Mouse (Mus musculus): ENCODE measurements around the gene Itpripl1. TPM values are rescaled to one million over a fixed set of nuclear protein-coding genes. Genes with fewer than 3 reads are reported as not detected.
"Not testable (repeated sequence)": the region's sequence is repeated elsewhere in the genome, so short reads cannot be mapped to it uniquely, and the experiment has no call there.

Itpripl1 gene
- total RNA-seq (2021), result 10 to 100 TPM; 16.4 to 21.3 TPM
- long read RNA-seq, experiment 1, partial matches to known transcripts, result 0 of 1 reads
- long read RNA-seq, experiment 1, other reads (novel, unspliced or antisense), result 1 of 1 reads
- long read RNA-seq, experiment 2, partial matches to known transcripts, result 1 of 2 reads
- long read RNA-seq, experiment 2, other reads (novel, unspliced or antisense), result 0 of 2 reads

DNA sequence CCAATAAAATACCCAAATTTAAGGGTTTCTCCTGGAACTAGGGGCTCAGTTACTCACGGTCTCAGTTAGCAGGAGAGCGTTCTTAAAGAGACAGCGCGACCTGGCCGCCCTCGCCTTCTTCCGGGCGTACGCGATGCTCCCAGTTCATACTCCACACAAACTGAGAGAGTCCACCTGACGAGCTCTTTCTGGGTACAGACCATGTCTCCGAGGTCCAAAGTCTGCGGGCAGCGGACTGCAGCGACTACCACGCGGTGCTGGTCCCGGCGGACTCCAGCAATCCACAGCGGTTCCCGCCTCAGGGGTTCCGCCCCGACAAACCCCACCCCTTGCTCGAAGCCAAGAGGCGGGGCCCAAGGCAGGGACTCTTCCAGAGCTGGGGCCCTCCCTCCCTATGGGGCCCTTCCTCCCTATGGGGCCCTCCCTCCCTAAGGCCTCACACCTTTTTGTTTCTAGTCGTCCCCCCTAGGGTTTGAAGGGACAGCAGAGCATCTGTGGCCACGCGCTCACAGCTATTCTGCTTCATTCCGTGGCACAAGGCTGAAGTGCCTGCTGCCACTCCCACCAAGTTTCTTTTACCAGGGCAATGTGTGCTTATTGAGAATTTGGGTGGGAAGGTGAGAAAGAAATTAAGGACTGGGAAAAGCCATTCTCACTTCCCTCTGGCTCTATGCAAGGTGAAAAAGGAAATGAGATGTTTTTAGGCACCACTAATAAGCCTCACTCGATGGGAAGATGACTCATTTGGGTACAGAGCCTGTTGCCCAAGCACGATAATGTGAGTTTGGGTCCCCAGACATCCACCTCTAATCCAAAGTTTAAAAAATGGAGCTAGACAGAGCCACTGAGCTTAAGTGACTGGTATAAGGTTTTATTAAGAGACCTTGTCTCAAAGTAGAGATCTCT, at the start of gene Itpripl1:
Itpripl1 (minus strand) TSS at position 285 of the 906 bp plus-strand sequence.
- intact Hi-C loops (cut with DNase I), result loop anchor here (5.0 kb wide), 1 partner anchor 71 kb away; the partner anchor contains the start of gene Blvra

GRCm38 (mm10) chr2:127189574-127189973, 46.3 kb upstream of the Itpripl1 start:
- intact Hi-C loops (cut with DNase I), result no loop called here
- DNase-seq, result no peak

More for the DNA sequence above, at the start of gene Itpripl1:
- DNase-seq, result peak; percentile 87 to 88

DNA sequence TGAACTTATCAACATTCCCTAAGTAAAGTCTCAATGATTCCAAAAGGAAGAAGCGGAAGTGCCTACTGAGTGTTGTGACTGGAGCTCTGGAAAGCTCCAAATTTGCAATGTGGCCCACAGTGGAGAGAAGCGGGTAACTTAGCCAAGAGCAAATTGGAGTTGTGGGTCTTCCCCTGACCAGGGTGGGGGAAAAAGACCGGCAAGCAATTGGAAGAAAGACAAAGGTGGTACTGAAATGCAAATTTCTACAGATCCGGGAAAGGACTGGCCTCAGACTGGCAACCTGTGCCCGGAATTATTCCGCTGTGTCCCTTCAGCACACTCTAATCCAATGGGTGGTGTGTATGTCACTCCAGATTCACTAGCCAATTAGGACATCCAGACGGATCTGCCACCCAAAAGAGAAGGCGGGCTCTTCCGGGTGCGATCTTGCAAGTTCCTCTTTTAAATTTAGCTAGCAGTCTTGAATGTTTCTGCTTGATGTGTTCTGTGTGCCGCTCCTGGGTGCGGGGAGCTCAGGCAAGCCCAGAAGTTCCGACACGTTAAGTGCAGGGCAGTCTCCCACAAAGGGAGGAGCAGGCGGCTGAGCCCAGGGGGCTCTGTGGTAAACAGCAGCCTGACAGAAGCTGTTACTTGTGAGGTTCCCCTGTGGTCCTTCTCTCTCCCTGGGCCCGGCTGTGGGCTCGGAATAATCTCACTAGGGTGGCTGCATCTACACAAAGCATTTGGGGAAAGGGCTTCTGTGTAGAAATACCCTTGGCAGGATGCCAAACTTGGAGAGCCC, 39.5 kb upstream of the Itpripl1 start:
- peak; percentile 73 to 81 for DNase-seq
- intact Hi-C loops (cut with DNase I), result no loop called here

DNA sequence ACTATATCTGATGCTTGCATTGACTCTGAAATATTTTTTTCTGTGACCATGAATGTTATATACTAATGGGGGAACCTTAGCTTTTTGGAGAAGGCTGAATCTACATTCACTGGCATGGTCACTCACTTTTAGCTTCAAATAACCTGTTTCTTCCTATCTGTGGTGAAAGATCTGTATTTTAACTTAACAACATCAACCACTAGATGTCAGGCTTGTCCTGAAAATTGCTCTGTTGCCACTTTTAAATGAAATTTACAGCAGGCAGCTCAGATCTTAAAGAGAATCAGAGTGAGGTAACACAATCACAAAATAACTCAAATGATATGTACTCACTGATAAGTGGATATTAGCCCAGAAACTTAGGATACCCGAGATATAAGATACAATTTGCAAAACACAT, 23.0 kb upstream of the Itpripl1 start:
- DNase-seq, result peak in 1 of 2 experiments; percentile 45
- intact Hi-C loops (cut with DNase I), result loop anchor here (2.0 to 5.0 kb wide), 2 partner anchors 39 to 176 kb away; no protein-coding TSS in a partner anchor

- intact Hi-C loops (cut with DNase I), result loop anchor here (2.0 to 5.0 kb wide), 2 partner anchors 39 to 177 kb away; no protein-coding TSS in a partner anchor
- DNase-seq, result no peak
These were observed 22.4 kb upstream of the Itpripl1 start for GRCm38 (mm10) chr2:127165675-127166074.

DNA sequence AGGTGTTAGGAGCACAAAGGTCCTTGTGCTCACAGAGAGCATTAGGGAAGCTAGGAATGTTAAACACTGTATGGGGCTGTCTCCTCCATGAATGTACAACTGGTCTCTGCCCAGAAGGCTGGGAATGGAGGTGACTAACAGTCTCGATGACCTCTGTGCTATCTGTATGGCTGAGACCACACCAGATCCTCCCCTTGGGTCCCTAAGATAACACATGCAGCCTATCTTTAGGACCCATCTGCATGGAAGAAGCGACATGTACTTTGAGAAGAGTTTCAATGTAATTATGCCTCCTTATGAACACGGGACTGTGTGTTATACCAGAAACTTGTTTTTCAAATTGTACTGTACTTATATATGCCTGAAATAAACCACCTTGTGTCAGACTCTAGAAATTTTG, 2.5 kb upstream of the Itpripl1 start:
- intact Hi-C loops (cut with DNase I), result no loop called here
- DNase-seq, result no peak

DNA sequence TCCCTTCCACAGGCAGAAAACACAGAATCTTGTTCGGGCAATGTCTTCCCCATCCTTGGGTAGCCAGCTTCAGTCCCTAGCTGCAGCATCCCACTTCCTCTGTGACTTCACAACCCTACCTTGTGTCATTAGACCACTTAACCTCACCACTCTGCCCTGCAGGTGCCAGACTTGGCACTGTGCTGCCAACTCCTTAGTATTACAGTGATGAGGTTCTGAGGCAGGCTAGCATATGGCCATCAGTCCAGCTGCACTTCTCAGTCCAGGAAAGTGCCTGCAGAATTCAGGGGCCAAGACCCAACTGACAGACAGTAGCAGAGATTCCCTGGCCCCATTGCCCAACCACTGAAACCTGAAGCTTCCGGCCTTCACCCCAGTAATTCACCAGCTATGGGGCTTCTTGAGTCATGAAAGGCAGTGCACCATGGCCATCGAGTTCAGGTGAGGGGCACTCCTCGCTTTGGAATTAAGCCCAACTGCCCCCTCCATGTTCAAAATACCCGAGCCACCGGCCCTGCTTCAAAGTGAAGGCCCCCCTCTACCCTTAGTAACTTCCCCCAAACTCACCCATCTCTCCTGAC, 575 bp downstream of the Itpripl1 start:
- no peak for DNase-seq
- intact Hi-C loops (cut with DNase I), result loop anchor here (5.0 kb wide), 1 partner anchor 70 kb away; the partner anchor contains the start of gene Blvra

DNA sequence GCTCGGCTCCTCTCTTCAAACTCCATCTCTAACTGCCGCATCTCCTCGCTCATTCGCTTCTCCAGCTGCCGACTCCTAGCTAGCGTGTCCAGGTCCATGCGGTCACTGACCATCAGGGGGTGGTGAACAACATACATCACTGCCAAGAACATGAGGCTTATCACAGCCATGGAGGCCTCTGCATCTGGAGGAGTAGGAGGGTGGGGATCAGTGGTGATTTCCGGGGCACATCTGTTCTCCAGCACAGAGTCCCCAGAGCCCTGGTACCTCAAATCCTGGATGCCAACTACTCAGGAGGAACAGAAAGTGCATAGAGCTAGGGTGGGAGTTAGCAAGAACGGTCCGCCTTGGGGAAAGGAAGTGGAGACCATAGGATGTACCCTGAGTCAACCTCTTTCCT, 1.2 kb downstream of the Itpripl1 start:
- peak in 1 of 2 experiments; percentile 31 for DNase-seq
- intact Hi-C loops (cut with DNase I), result loop anchor here (5.0 kb wide), 1 partner anchor 70 kb away; the partner anchor contains the start of gene Blvra

DNA sequence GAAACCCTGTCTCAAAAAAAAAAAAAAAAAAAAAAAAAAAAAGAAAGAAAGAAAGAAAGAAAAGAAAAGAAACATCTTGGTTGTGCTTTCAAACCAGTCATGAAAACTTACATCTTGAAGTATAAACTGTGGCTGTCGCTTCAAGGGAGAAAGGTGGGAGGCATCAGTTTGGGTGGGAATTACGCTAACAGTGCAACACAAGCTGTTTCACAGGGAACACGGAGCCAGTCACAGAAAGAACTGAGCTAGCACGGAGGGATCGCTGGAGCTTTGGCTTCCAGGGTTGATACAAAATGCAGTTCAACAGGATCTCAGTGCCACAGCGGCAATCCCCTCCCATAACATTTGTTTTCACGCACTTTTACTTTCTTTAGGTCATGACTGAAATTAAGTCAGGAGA, 3.2 kb downstream of the Itpripl1 start:
- DNase-seq, result no peak
- intact Hi-C loops (cut with DNase I), result loop anchor here (5.0 kb wide), 1 partner anchor 68 kb away; the partner anchor contains the start of gene Blvra

DNA sequence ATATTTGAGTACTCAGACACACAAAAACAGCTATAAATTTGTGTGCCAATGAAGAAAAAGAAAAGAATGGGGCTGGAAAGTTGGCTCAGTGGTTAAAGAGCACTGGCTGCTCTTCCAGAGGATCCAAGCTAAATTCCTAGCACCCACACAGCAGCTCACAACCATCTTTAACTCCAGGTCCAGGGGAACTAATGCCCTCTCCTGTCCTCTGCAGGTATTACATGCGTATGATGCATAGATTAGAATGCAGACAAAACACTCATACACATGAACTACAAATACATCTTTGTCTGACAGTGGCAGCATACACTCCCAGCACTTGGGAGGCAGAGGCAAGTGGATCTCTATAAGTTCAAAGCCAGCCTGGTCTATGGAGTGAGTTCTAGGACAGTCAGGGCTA, 3.6 kb downstream of the Itpripl1 start:
- DNase-seq, result no peak
- intact Hi-C loops (cut with DNase I), result loop anchor here (5.0 kb wide), 1 partner anchor 67 kb away; the partner anchor contains the start of gene Blvra

DNA sequence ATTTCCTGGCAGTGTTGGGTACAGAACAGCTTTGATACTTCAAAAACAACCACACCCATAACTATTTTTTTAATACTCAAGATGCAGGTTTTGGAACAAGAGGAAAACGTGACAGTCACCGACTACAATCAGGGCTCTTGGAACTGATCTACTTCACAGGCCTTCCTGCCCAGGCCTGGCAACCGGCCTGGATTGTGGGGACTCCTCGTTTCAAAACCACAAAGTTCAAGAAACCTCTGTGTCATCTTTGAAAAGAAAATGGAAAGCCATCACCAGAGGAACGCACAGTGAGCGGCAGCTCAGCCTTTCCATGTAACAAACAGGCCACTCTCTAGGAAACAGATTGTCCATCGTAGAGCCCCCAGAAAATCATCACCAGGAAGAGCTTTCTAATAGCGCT, 4.1 kb downstream of the Itpripl1 start:
- peak; percentile 55 to 56 for DNase-seq
- intact Hi-C loops (cut with DNase I), result no loop called here

DNA sequence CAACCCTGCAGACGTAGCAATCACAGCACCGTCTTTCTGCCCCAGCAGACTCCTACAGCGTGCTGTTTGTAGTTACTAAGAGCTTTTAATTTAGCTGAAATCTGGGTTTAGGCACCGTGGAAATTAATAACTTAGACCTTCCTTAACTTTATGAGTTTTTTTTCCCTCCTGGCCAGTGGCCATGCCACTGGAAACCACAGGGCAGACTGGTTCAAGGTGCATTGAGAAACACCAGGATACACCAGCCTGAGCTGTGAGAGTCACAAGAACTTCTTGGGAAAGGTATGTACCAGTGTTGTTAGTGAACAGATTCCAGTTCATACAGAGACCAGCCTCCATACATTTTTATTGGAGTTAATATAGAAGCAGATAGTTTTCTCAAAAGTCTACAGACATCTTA, 4.8 kb downstream of the Itpripl1 start:
- intact Hi-C loops (cut with DNase I), result no loop called here
- no peak for DNase-seq

GRCm38 (mm10) chr2:127137838-127138420, 5.3 kb downstream of the Itpripl1 start:
- intact Hi-C loops (cut with DNase I), result no loop called here
- no peak for DNase-seq

DNA sequence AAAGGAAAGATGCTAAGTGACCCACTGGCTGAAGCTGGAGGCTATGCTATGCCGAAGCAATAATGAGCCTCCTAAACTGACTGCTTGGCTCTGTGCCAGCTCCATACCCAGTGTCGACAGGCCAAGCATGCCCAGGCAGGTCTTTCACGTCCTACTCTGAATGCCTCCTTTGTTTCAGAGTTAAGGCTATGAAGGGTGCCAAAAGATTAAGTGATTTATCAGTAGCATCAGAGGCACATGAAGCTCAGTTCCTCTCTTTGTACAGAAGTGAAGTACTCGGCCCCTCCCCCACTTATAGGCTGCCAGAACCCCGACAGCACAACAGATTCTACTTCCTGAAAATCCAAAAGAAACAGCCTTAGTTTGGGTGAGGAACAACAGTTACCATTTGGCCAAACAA, 6.3 kb downstream of the Itpripl1 start:
- peak; percentile 50 to 55 for DNase-seq
- intact Hi-C loops (cut with DNase I), result no loop called here

- DNase-seq; intact Hi-C loops (cut with DNase I): not testable (repeated sequence)
These were observed 8.0 kb downstream of the Itpripl1 start for GRCm38 (mm10) chr2:127135255-127135654.

- intact Hi-C loops (cut with DNase I), result no loop called here
- DNase-seq, result peak; percentile 96 to 98
These were observed 9.4 kb downstream of the Itpripl1 start, which contains the start of gene Ncaph for GRCm38 (mm10) chr2:127133621-127134461. TSS of gene Ncaph (minus strand) at chr2:127133954.

GRCm38 (mm10) chr2:127131353-127131752, 11.9 kb downstream of the Itpripl1 start:
- intact Hi-C loops (cut with DNase I), result no loop called here
- no peak for DNase-seq

GRCm38 (mm10) chr2:127128926-127129325, 14.3 kb downstream of the Itpripl1 start:
- intact Hi-C loops (cut with DNase I), result no loop called here
- DNase-seq, result no peak
